Mouse (Mus musculus) brown adipose tissue, adult 24 weeks (tissue): Measurements from ENCODE around the gene Bmper. TPM values are rescaled to one million over a fixed set of nuclear protein-coding genes. Genes with fewer than 3 reads are reported as not detected.

Experiments used
- H3K27ac ChIP-seq: fragments of 200-500 bp; replicated peaks from 2 replicates; pipeline ENCODE4 v1.5.1; 2012; ENCODE audit warnings: low read depth, mild to moderate bottlenecking, low read length
- H3K4me1 ChIP-seq: fragments of 200-500 bp; 2 replicates; pipeline ENCODE4 v1.6.1; 2012; ENCODE audit warnings: low read length, mixed read lengths; ENCODE audit not compliant: control insufficient read depth, insufficient read depth, insufficient read length
- H3K4me3 ChIP-seq: fragments of 200-500 bp; 2 replicates; pipeline ENCODE4 v1.5.1; 2012; ENCODE audit warnings: low read depth, mild to moderate bottlenecking, low read length, moderate library complexity; ENCODE audit not compliant: insufficient read depth
- polyA plus RNA-seq: library from polyadenylated mRNA; stranded (reverse); fragments of >200 nt; gene quantifications from 2 replicates; pipeline ENCODE4 v1.2.4, GENCODE M21; 2012; ENCODE audit not compliant: missing spikeins, insufficient read depth, insufficient read length

The Bmper gene
- polyA plus RNA-seq, 1 experiment: 2.9 TPM

DNA sequence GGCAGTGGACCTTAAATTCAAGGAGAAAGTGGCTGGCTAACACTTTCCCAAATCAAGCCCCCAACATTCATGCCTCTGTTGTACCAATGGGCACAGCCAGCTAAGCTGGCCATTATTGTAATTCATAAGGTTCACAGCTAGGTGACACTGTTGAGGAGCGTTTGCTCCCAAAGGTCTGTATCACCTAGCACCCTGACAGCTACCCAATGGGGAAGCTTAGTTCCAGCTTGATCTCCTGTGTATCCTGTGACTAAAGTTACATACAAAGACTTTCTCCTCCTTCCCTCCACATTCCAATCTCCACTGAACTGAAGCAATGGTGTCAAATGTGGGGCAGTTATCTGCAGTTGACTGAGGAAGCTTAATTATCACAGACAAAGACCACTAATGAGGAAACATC, 311.0 kb downstream of the Bmper start:
- Histone ChIP-seq H3K4me3 (no peak overlapping the region), H3K4me1 (no peaks in the 10 kb centered on the region), H3K27ac (no peak overlapping the region)
